Mouse (Mus musculus) embryonic facial prominence, embryonic 11.5 days (tissue): ENCODE data around the gene Kdm2b. TPM values are rescaled to one million over a fixed set of nuclear protein-coding genes. Genes with fewer than 3 reads are reported as not detected.

ENCODE experiments used
- ATAC-seq: fragments of 200-750 bp; cut with Nextera tagmentation; replicated peaks from 2 replicates; pipeline ENCODE4 v1.8.0; 2017; ENCODE audit warnings: low read depth; ENCODE audit not compliant: insufficient number of reproducible peaks, low FRiP score, low TSS enrichment
- DNase-seq: peaks from one replicate; pipeline ENCODE4 v3.0.0-alpha.2; 2015; ENCODE audit warnings: low spot score
- H3K27ac ChIP-seq: fragments of 300-500 bp; sonication (generic); replicated peaks from 2 replicates; pipeline ENCODE4 v1.5.1; 2014; ENCODE audit warnings: mild to moderate bottlenecking, low read depth, low read length, control low read depth
- H3K27me3 ChIP-seq: fragments of 300-500 bp; sonication (generic); 2 replicates; pipeline ENCODE4 v1.6.1; 2014; ENCODE audit warnings: mild to moderate bottlenecking, low read length, moderate library complexity, mixed read lengths; ENCODE audit not compliant: control insufficient read depth, insufficient read depth
- H3K36me3 ChIP-seq: fragments of 300-500 bp; sonication (generic); replicated peaks from 2 replicates; pipeline ENCODE4 v1.6.1; 2014; ENCODE audit warnings: low read depth, mild to moderate bottlenecking, low read length, moderate library complexity, mixed read lengths; ENCODE audit not compliant: control insufficient read depth, insufficient read depth
- H3K4me1 ChIP-seq: fragments of 300-500 bp; sonication (generic); 2 replicates; pipeline ENCODE4 v1.6.1; 2014; ENCODE audit warnings: low read length, mixed read lengths; ENCODE audit not compliant: control insufficient read depth, insufficient read depth
- H3K4me2 ChIP-seq: fragments of 300-500 bp; sonication (generic); 2 replicates; pipeline ENCODE4 v1.6.1; 2014; ENCODE audit warnings: low read depth, mild to moderate bottlenecking, control low read depth, low read length, moderate library complexity
- H3K4me3 ChIP-seq: fragments of 300-500 bp; sonication (generic); 2 replicates; pipeline ENCODE4 v1.5.1; 2014; ENCODE audit warnings: low read depth, low read length, control low read depth
- H3K9ac ChIP-seq: fragments of 300-500 bp; sonication (generic); replicated peaks from 2 replicates; pipeline ENCODE4 v1.6.1; 2014; ENCODE audit warnings: mild to moderate bottlenecking, control low read depth, low read length
- H3K9me3 ChIP-seq: fragments of 300-500 bp; sonication (generic); replicated peaks from 2 replicates; pipeline ENCODE4 v1.6.1; 2016; ENCODE audit warnings: mild to moderate bottlenecking, low read length, inconsistent platforms, mixed read lengths; ENCODE audit not compliant: control insufficient read depth
- WGBS: fragments of 180-500 bp; shearing (Covaris S2); extraction: QIAGEN DNeasy Blood & Tissue Kit; methylation state at CpG from one replicate; pipeline ENCODE4 v1.1.7; 2014; 5-methylcytosine and 5-hydroxymethylcytosine counted together
- polyA plus RNA-seq: library from polyadenylated mRNA; unstranded; fragments of >200 nt; fragmentation: Nextera tagmentation; extraction: Ambion mirVana; gene quantifications from 2 replicates; pipeline ENCODE4 v1.2.1, GENCODE M21; 2014

The Kdm2b gene
- polyA plus RNA-seq, 1 experiment from 2014 or later, result 54.1 TPM

DNA sequence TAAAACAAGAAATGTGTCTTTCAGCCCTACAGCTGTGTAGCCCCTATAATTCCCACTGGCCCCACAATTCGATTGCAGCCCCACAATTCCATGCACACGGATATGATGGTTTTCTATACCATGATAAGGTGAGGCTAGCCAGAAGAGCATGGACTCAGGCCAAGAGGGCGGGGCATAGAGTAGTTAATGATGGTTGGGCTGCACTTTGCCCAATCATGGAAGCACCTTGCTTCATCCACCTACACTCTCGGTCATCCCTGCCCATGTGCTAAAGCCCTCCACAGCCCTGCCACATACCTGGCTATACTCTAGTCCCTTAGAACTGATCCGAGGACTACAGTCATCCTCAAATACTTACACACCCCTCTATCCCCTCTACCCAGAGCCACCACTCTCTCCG, 61.9 kb downstream of the Kdm2b start:
- H3K27ac ChIP-seq, result no peak overlapping the region
- ATAC-seq (no peak), DNase-seq (no peak)
- H3K9me3 ChIP-seq, result no peaks in the 10 kb centered on the region
- no peaks in the 10 kb centered on the region for H3K27me3 ChIP-seq
- no peak overlapping the region for H3K4me3 ChIP-seq
- 86% methylated on average over 6 of the region's 6 CpGs for WGBS
- H3K4me1 ChIP-seq, result no peaks in the 10 kb centered on the region
- H3K4me2 ChIP-seq, result no peak overlapping the region
- no peak overlapping the region for H3K9ac ChIP-seq
- no peaks in the 10 kb centered on the region; the same call in 1 of the 2 replicates for H3K36me3 ChIP-seq

- no peaks in the 10 kb centered on the region; the same call in 1 of the 2 replicates for H3K36me3 ChIP-seq
- ATAC-seq (no peak), DNase-seq (no peak)
- no peaks in the 10 kb centered on the region for H3K4me1 ChIP-seq
- H3K4me3 ChIP-seq, result no peak overlapping the region
- H3K9ac ChIP-seq, result no peak overlapping the region
- H3K27me3 ChIP-seq, result no peaks in the 10 kb centered on the region
- H3K4me2 ChIP-seq, result no peak overlapping the region
- 86% methylated on average over 8 of the region's 8 CpGs for WGBS
- no peaks in the 10 kb centered on the region for H3K9me3 ChIP-seq
- H3K27ac ChIP-seq, result no peak overlapping the region
Measured at GRCm38 (mm10) chr5:122927092-122927491, 62.5 kb downstream of the Kdm2b start.

GRCm38 (mm10) chr5:122926341-122926740, 63.3 kb downstream of the Kdm2b start:
- DNase-seq (no peak), ATAC-seq (no peak)
- 76% methylated on average over 3 of the region's 3 CpGs for WGBS
- no peak overlapping the region for H3K27ac ChIP-seq
- H3K27me3 ChIP-seq, result no peaks in the 10 kb centered on the region
- no peaks in the 10 kb centered on the region for H3K4me1 ChIP-seq
- no peaks in the 10 kb centered on the region for H3K36me3 ChIP-seq
- H3K4me3 ChIP-seq, result no peak overlapping the region
- H3K9ac ChIP-seq, result no peak overlapping the region
- H3K9me3 ChIP-seq, result no peaks in the 10 kb centered on the region
- H3K4me2 ChIP-seq, result no peak overlapping the region

DNA sequence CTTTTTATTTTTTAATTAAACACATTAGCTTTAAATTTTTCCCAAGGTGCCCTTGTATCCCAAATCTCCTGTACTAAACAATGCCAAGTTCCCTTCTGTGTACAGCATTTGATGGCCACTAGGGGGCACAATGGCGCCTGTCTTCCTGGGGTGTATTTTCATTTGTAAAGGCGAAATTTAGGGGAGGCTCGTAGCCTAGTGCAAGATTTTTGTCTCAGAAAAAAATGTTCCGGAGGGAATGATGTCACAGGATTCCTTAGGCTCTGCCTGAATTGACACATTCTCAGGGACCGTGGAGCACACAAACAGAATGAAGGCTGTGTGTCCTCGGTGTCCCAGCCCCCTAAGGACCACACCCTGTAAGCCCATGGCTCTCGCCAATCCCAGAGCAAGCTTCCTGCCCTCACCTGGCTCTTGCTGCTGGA, 64.1 kb downstream of the Kdm2b start:
- Histone ChIP-seq H3K4me2 (no peak overlapping the region), H3K27ac (no peak overlapping the region), H3K4me3 (no peak overlapping the region), H3K9ac (no peak overlapping the region), H3K4me1 (no peaks in the 10 kb centered on the region), H3K27me3 (no peaks in the 10 kb centered on the region), H3K36me3 (no peaks in the 10 kb centered on the region), H3K9me3 (no peaks in the 10 kb centered on the region)
- WGBS, result 39% methylated on average over 7 of the region's 7 CpGs
- no peak for ATAC-seq
- DNase-seq, result peak; percentile 78

DNA sequence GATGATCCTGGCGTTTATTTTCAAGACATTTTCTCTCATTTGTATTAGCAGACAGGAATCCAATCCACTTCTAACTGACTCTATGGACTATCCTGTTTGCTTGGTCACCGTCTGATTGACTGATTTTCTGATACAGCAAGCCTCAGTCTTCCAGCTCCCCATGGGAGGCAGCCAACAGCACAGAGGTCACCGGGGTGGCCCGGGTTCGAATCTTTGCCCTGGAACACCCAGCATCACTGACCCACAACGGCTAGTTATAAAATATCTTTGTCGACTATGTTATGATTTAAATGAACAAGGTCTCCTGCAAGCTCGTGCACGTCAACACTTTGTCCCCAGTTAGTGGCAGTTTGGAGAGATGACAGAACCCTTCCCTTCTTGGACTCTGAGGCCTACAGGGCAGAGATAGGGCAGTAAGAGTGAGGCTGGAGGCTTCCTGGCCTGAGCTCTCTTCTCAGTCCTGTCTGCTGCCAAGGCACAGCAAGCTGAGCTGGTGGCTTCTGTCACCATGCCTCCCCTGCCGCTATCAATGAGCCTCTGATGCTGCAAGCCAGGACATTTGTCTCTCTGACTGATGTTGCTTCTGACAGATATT, 65.7 kb downstream of the Kdm2b start:
- Histone ChIP-seq H3K4me2 (no peak overlapping the region), H3K27ac (no peak overlapping the region), H3K27me3 (no peaks in the 10 kb centered on the region), H3K4me3 (no peak overlapping the region), H3K36me3 (no peaks in the 10 kb centered on the region), H3K9me3 (no peaks in the 10 kb centered on the region), H3K9ac (no peak overlapping the region), H3K4me1 (no peaks in the 10 kb centered on the region)
- DNase-seq (no peak), ATAC-seq (no peak)
- WGBS, result 93% methylated on average over 10 of the region's 10 CpGs

DNA sequence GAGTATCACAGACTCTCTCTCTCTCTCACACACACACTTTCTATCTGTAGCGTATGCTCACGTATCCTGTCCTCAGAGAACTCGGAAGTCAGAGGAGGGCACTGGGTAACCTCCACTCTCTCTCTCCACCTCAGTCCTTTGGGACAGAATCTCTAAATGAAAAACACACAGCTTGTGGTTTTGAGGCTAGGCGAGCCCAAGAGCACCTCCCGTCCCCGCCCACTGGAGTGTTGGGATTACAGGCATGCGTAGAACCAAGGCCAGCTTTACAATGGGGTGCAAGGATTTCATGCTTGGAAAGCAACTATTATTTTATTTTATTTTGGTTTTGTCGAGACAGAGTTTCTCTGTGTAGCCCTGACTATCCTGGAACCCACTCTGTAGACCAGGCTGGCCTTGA, 67.7 kb downstream of the Kdm2b start:
- Histone ChIP-seq H3K36me3 (no peaks in the 10 kb centered on the region), H3K4me2 (no peak overlapping the region), H3K4me3 (no peak overlapping the region), H3K27me3 (no peaks in the 10 kb centered on the region), H3K9me3 (no peaks in the 10 kb centered on the region), H3K4me1 (no peaks in the 10 kb centered on the region; the same call in 1 of the 2 replicates), H3K9ac (no peak overlapping the region), H3K27ac (no peak overlapping the region)
- DNase-seq, result no peak
- WGBS, result 89% methylated on average over 8 of the region's 8 CpGs
- ATAC-seq, result no peak

DNA sequence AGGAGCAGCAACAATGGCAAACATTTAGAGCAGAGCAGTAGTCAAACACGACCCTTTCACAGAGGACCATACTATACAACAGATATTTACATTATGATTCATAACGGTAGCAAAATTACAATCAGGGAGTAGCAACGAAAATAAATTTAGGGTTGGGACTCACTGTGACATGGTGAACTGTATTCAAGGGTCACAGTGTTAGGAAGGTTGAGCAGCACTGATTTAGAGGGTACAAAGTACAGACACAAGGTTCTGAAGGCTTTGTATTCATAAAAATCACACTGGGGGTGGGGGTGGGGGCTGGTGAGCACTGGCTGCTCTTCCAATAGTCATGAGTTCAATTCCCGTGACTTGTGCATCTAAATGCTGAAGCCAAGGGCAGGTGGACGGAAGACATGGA, 69.1 kb downstream of the Kdm2b start:
- H3K9me3 ChIP-seq, result no peaks in the 10 kb centered on the region
- no peak overlapping the region for H3K9ac ChIP-seq
- no peak overlapping the region for H3K4me3 ChIP-seq
- H3K4me2 ChIP-seq, result no peak overlapping the region
- ATAC-seq (no peak), DNase-seq (no peak)
- no peaks in the 10 kb centered on the region for H3K27me3 ChIP-seq
- H3K36me3 ChIP-seq, result no peaks in the 10 kb centered on the region
- WGBS, result 87% methylated on average over 5 of the region's 5 CpGs
- H3K4me1 ChIP-seq, result no peaks in the 10 kb centered on the region; the same call in 1 of the 2 replicates
- no peak overlapping the region for H3K27ac ChIP-seq

DNA sequence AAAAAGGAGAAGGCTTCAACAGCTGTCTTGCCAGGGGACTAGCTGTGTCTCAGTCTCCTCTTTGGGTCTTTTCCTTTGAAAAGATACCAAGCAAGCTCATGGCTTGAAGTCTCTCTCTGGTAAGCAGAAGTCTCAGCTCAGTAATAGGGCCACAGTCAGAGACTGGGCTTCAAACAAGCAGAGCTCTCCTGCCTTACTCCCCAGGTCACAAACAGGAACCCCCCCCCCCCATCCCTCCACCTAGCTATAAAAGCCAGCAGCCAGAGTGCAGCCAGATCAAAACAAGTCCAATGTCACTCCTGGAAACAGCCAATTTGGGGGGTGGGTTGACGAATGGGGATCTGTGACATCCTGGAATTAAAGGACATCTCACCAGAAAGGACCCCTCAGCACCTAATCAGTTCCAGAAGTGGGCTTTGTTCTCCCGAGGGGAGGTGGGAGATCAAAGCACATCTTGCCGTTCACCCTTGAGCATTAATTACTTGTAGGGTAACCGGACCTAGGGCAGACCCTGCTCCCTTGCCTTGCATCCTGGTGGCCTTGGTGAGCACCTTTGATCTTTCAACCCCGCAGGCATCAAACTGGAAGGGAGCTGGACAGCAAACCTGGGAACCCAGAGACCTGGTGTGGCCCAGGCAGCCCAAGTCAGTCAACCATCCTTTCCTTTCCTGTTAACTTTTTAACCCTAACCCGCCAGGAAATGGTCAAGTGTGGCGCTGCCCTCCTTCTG, 71.5 kb downstream of the Kdm2b start:
- 23% methylated on average over 7 of the region's 7 CpGs for WGBS
- Histone ChIP-seq H3K4me3 (no peak overlapping the region), H3K36me3 (no peaks in the 10 kb centered on the region), H3K27ac (no peak overlapping the region), H3K9ac (no peak overlapping the region), H3K9me3 (no peaks in the 10 kb centered on the region), H3K4me1 (no peaks in the 10 kb centered on the region; the same call in 1 of the 2 replicates), H3K4me2 (no peak overlapping the region), H3K27me3 (no peaks in the 10 kb centered on the region)
- ATAC-seq (no peak), DNase-seq (peak; percentile 74)
